Mouse (Mus musculus) 3T3-L1 (cell line): ENCODE data around the gene S100a4.

Experiments
- DNase-seq: peaks from one replicate; pipeline ENCODE4 v3.0.0-alpha.2; 2015; ENCODE audit warnings: low read depth, low spot score

The S100a4 gene

GRCm38 (mm10) chr3:90599401-90599800 lies 4.2 kb upstream of the S100a4 start:
- no peak for DNase-seq

- no peak for DNase-seq
These were observed 3.5 kb upstream of the S100a4 start for GRCm38 (mm10) chr3:90600036-90600435.

GRCm38 (mm10) chr3:90600458-90601195 lies 2.9 kb upstream of the S100a4 start:
- DNase-seq = peak; percentile 97

GRCm38 (mm10) chr3:90601486-90602110 lies 2.0 kb upstream of the S100a4 start, which contains the start of gene Gm42674:
TSS of gene Gm42674 (plus strand) at chr3:90601904.
- DNase-seq = peak; percentile 75

GRCm38 (mm10) chr3:90604416-90604815 lies 845 bp downstream of the S100a4 start:
- peak; percentile 98 for DNase-seq

- peak; percentile 69 for DNase-seq
These were observed 1.5 kb downstream of the S100a4 start for GRCm38 (mm10) chr3:90605049-90605448.

GRCm38 (mm10) chr3:90605736-90606135 lies 2.2 kb downstream of the S100a4 start:
- DNase-seq = peak; percentile 58

- DNase-seq = peak; percentile 98
These were observed 2.6 kb downstream of the S100a4 start for GRCm38 (mm10) chr3:90606185-90606584.

GRCm38 (mm10) chr3:90607361-90607760 lies 3.8 kb downstream of the S100a4 start:
- DNase-seq = peak; percentile 66

- DNase-seq = no peak
These were observed 4.7 kb downstream of the S100a4 start, which contains the start of gene S100a5 for GRCm38 (mm10) chr3:90608223-90608622. TSS of gene S100a5 (plus strand) at chr3:90608523.

- no peak for DNase-seq
These were observed 5.5 kb downstream of the S100a4 start for GRCm38 (mm10) chr3:90609102-90609501.

GRCm38 (mm10) chr3:90611494-90611893 lies 7.9 kb downstream of the S100a4 start:
- DNase-seq = no peak

GRCm38 (mm10) chr3:90612061-90612460 lies 8.5 kb downstream of the S100a4 start:
- peak; percentile 92 for DNase-seq

- peak; percentile 94 for DNase-seq
These were observed 9.2 kb downstream of the S100a4 start, which contains the start of gene S100a6 for GRCm38 (mm10) chr3:90612728-90613291. TSS of gene S100a6 (plus strand) at chr3:90612882.

GRCm38 (mm10) chr3:90613461-90614147 lies 10.0 kb downstream of the S100a4 start:
- peak; percentile 55 for DNase-seq

GRCm38 (mm10) chr3:90614148-90614530 lies 10.6 kb downstream of the S100a4 start:
- DNase-seq = no peak

- peak; percentile 74 for DNase-seq
These were observed 11.2 kb downstream of the S100a4 start for GRCm38 (mm10) chr3:90614611-90615251.

GRCm38 (mm10) chr3:90615415-90615814 lies 11.8 kb downstream of the S100a4 start:
- peak; percentile 94 for DNase-seq

GRCm38 (mm10) chr3:90615911-90616310 lies 12.3 kb downstream of the S100a4 start:
- peak; percentile 42 for DNase-seq

GRCm38 (mm10) chr3:90617586-90617985 lies 14.0 kb downstream of the S100a4 start:
- peak; percentile 72 for DNase-seq

GRCm38 (mm10) chr3:90621552-90621951 lies 18.0 kb downstream of the S100a4 start:
- no peak for DNase-seq
